Mouse (Mus musculus) erythroblast, adult 5-6 weeks (primary cell): ENCODE results near the gene Stx8. TPM values are rescaled to one million over a fixed set of nuclear protein-coding genes. Genes with fewer than 3 reads are reported as not detected.

ENCODE experiments used
- ATAC-seq: replicated peaks from 2 replicates; pipeline ENCODE4 v1.8.0; 2016; ENCODE audit warnings: moderate number of reproducible peaks, mild to moderate bottlenecking, moderate TSS enrichment, inconsistent platforms; ENCODE audit not compliant: poor library complexity, low FRiP score, severe bottlenecking
- total RNA-seq, 2 experiments: library from RNA; stranded (forward) in 1 of 2; stranded (reverse) in 1 of 2; fragments of 150-400 nt in 1 of 2; fragments of 200-764, 138-1000 nt in 1 of 2; gene quantifications; 2 replicates each; pipeline versions ENCODE4 v1.2.3 to v1.2.4; 2015 to 2017; ENCODE audit warnings: low replicate concordance in 2 of 2

The Stx8 gene
- total RNA-seq, 2 experiments from 2014 or later: 3.8 to 9.5 TPM

GRCm38 (mm10) chr11:68210714-68211113, 244.7 kb downstream of the Stx8 start:
- no peak for ATAC-seq

GRCm38 (mm10) chr11:68211924-68212578, 246.1 kb downstream of the Stx8 start:
- ATAC-seq: no peak

DNA sequence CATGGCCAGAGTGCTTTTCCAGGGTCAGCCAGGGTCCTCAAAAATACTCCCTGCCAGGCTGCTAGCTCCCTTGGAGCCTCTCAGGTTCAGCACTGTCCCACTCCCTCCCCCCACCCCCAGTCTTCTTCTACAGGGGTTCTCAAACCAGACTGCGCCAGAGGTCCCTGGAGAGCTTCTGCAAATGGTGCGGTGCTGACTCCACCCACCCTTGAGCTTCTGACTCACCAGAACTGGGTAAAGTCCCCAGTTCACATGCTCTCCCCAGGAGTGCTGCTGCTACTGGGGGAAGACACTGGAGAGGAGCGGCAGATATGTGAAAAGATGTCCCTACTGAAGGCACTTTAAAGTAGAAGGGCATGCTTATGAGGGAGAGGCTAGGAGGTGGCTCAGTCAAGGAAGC, 247.9 kb downstream of the Stx8 start:
- no peak for ATAC-seq

- no peak for ATAC-seq
Measured at GRCm38 (mm10) chr11:68214496-68215205, 248.7 kb downstream of the Stx8 start.

GRCm38 (mm10) chr11:68215206-68215912, 249.4 kb downstream of the Stx8 start:
- ATAC-seq: no peak

DNA sequence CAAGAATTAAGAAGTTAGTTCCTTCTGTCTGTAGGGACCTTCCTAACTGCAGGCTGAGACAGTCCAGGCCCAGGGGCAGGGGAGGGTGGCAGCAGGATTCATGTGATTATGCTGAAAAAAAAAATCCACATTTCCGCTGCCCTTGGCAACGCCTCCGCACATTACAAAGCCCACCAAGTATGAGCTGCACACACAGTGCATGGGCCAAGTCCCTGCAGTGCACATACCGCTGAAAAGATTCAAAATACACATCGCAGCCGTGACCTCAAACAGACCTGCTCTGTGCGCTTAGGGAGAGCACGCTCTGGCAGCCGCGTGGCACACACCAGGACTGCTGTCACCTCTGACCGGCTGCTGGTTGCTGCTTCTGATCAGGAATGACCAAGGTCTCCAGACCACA, 250.0 kb downstream of the Stx8 start:
- ATAC-seq: no peak

DNA sequence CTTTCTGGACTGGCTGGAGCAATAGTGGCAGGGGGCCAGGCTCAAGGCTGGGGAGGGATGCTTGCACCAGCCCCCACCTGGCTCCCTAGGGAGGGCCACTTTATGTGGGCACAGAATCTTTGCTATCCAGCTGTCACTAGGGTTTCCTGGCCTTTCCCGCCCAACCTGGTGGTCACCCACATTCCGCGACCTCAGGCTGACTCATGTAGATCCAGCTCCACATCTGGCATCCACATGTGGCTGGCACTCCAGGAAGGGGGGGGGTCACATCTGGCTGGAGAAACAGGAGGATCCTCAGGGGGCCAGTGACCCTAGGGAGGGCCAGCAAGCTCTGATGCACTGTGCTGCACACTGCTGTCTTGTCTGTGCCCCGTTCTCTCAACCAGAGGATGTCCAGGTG, 254.7 kb downstream of the Stx8 start:
- ATAC-seq: no peak

DNA sequence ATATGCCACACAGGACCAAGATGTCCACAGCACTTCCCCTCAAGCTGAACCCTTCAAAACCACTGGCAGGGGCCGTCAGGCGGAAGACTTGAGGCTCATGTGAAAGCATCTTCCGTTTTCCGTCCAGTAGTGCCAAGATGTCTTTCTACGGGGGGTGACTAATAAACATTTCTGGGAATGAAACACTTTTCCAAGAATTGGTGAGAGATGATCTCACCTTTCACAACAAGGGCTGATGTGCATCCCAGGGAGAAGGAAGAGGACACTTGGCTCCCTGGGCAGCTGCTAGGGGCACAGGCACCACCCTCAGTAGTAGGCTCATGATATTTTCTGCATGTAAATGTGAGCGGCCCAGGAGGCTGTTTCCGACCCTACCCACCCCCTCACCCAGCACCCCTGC, 256.2 kb downstream of the Stx8 start:
- ATAC-seq: no peak

GRCm38 (mm10) chr11:68223143-68223542, 257.1 kb downstream of the Stx8 start:
- ATAC-seq: no peak

- ATAC-seq: no peak
Measured at GRCm38 (mm10) chr11:68226654-68227057, 260.7 kb downstream of the Stx8 start.

DNA sequence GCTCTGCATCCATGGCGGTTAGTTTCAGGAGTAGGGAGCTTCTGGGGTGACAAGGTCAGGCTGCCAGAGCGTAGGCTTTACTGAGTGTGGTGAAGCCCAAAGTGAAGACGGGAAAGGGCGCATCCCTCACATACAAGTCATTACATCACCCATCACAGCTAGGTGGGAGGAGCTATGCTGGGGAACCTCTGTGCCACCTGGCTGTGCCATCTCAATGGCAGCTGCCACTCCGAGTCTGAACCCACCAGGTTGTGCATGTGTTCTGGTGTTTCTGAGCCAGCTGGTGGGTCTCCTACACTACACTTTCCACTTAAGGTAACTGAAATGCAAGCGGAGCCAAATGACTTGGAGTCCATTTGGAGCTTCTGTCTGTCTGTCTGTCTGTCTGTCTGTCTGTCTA, 261.8 kb downstream of the Stx8 start:
- ATAC-seq: no peak

DNA sequence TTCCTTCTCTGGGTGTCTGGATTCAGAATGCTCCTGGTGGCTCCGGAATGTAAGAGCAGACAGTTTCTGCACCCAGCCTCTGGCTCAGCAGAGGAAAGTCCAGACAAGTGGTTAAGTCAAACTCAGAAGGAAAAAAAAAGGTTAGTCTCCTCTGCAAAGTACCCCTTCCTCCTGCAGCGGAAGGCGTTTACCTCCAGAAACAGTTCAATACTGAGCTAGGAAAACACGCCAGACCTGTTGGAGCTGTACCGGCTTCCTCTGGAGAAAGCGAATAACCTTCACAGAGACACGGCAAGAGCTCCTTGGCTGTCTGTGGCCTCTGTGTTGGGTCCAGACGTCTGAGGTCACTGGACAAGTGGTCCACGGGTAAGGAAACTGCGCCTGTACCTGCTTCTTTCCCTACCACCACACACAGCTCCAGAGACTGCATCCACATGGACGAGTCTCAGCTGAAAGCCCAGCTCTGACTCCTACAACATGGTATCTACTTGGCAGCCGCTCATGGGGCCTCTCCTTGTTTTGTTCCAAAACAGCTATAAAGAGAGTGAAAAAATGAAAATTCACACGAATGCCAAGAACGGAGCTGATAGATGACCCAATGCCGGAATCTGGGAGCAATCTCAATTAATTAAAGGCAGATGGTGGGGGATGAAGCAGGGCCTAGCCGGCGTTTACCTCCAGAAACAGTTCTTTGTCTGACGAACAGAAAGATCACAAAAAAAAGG, 263.1 kb downstream of the Stx8 start:
- ATAC-seq: no peak

- ATAC-seq: no peak
Measured at GRCm38 (mm10) chr11:68231558-68231957, 265.6 kb downstream of the Stx8 start.

- no peak; the same call in 1 of the 2 replicates for ATAC-seq
Measured at GRCm38 (mm10) chr11:68233469-68233965, 267.5 kb downstream of the Stx8 start.

DNA sequence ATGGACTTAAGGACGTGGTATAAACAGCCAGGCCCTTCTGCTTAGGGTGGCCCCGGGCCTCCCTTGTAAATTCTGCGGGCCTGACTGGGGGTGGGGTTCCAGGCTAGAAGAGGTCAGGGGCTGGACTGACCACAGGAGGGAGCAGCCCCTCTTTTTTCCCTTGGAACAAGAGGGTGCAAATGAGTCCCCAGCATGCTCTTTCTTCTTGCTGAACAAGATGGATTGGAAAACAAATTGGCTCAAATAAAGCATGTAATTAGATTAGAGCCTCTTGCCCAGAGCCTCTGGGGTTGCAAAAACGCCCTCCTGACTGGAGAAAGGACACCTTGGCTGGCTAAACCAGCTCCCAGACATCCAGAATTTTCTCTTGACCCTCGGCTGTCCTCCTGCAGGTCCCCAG, 273.8 kb downstream of the Stx8 start:
- ATAC-seq: no peak

GRCm38 (mm10) chr11:68244254-68244991, 278.4 kb downstream of the Stx8 start:
- no peak for ATAC-seq

DNA sequence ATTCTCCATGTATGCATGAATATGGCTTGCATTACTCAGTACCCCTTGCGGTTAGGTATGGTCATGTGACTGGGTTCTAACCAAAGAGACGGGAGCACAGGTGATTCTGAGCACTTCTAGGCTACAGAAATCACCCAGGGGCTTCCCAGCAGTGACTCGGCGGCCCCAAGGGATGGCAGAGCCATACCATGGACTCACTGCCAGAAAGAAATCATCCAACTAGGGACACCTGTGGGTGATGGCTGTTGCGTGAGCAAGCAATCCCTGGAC, 278.9 kb downstream of the Stx8 start:
- ATAC-seq: no peak

- no peak for ATAC-seq
Measured at GRCm38 (mm10) chr11:68247897-68248296, 281.9 kb downstream of the Stx8 start.

DNA sequence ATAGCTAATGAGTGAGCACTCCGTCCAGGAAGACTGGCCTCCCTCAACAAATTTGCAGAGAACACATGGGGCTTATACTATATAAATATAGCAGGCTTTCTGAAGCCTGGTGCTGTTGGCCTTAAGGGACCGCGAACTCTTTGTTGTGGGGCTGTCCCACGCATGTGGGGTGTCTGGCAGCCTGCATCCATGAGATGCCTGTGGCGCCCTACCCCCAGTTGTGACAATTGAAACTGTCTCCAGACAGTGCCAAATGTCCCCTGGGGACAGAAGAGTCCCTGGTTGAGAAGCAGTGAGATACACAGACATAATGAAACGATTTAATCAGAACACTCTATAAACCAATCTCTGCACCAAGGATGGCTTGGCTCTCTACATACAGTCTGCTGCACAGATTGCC, 284.1 kb downstream of the Stx8 start:
- ATAC-seq: no peak

DNA sequence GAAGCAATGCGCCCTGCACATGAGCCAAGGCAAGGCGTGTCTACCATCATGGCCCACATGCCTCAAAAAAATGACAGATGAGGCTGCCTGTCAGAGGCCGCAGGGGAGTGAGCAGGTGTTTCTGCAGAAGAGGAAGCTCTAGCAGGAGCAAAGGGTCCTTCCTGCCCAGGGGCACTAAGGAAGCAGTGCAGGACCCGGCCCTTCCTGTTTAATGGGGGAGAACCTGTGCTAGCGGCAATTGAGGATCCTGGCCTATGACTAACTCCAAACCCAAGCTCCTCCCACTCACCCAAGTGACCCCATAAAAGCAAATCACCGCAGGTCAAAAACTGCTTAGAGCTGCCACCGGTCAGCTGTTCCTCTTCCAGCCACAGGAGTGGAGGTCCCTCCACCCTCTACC, 287.5 kb downstream of the Stx8 start:
- no peak for ATAC-seq
